Mouse (Mus musculus): Measurements from ENCODE around the gene Rpl27a.

GRCm38 (mm10) chr7:109507119-109507518, 11.8 kb upstream of the Rpl27a start:
- no peak for TF ChIP-seq POLR2A (IDR thresholded peaks at IDR 0.05; ENCODE audit: low read depth, low read length)
- TF ChIP-seq CTCF (IDR thresholded peaks at IDR 0.05; ENCODE audit: extremely low read depth, insufficient read length, insufficient replicate concordance, low read depth, low read length): no peak

Data from small intestine, adult 2 months (tissue).